Mouse (Mus musculus) erythroblast, embryonic 14.5 days (primary cell): ENCODE measurements around the gene Pip5k1c. TPM values are rescaled to one million over a fixed set of nuclear protein-coding genes. Genes with fewer than 3 reads are reported as not detected.
A peak's percentile ranks its signal among the peaks of the same experiment; 100 is the strongest.

Source experiments
- H3K27me3 ChIP-seq: 2 replicates; pipeline ENCODE4 v1.6.1; 2012; ENCODE audit warnings: inconsistent platforms; ENCODE audit not compliant: control insufficient read depth
- H3K36me3 ChIP-seq: 2 replicates; pipeline ENCODE4 v1.6.1; 2012; ENCODE audit warnings: mild to moderate bottlenecking, inconsistent platforms; ENCODE audit not compliant: control insufficient read depth
- H3K4me1 ChIP-seq: 2 replicates; pipeline ENCODE4 v1.6.1; 2012; ENCODE audit warnings: inconsistent platforms; ENCODE audit not compliant: control insufficient read depth
- H3K4me3 ChIP-seq: replicated peaks from 2 replicates; pipeline ENCODE3; 2012; ENCODE audit warnings: moderate library complexity, mild to moderate bottlenecking, inconsistent platforms
- H3K9me3 ChIP-seq: 2 replicates; pipeline ENCODE4 v1.6.1; 2012; ENCODE audit warnings: low read length, inconsistent platforms, mixed read lengths; ENCODE audit not compliant: control insufficient read depth
- GATA1 ChIP-seq: IDR thresholded peaks from 2 replicates; pipeline ENCODE4 v1.6.1; 2012; ENCODE audit warnings: low read length, inconsistent platforms, mixed read lengths
- TAL1 ChIP-seq: IDR thresholded peaks from 3 replicates; pipeline ENCODE4 v1.6.1; 2012; ENCODE audit warnings: low read length, inconsistent platforms, mixed read lengths
- polyA plus RNA-seq: library from polyadenylated mRNA; stranded (reverse); fragments of >175 nt; gene quantifications from 2 replicates; pipeline ENCODE4 v1.2.3, GENCODE M21; 2012

Gene Pip5k1c
- polyA plus RNA-seq, 1 experiment = 4.5 TPM

DNA sequence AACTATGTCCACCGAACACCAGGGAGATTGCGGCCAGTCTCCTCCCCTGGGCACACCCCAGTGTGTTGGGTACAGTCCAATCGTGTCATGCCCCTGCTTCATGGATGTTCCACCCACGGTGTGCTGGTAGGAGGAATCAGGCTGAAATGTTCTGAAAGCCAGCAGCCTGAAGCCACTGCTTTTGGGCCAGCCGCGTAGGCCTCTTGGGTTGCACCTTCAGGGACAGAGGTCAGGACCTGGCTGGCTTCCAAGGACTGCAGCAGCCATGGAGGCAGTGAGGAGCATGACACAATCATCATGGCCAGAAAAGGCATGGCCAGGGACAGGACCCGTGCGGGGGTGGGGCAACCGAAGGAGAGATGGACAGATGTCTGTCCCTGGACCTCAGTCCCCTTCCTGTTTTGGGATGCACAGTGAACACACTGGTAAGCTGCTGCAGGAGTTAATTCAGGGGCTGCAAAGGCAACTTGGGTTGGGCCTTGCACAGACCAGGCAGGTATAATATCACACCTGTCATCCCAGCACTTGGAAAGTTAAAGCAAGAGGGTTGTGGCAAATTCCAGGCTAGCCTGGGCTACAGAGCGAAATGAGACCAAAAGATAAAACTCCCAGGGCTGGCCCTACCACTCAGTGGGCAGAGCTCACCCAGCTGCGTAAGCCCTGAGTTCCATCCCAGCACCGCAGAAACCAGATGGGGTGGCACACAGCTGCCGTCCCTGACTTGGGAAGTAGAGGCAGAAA lies 26.0 kb downstream of the Pip5k1c start:
- no peaks in the 10 kb centered on the region for H3K27me3 ChIP-seq
- peaks cover 68% of the 10 kb centered on the region for H3K36me3 ChIP-seq
- H3K4me3 ChIP-seq = no peak overlapping the region
- TF ChIP-seq TAL1 (no peak), GATA1 (no peak)
- no peaks in the 10 kb centered on the region for H3K9me3 ChIP-seq
- H3K4me1 ChIP-seq = peaks cover 78% of the 10 kb centered on the region

DNA sequence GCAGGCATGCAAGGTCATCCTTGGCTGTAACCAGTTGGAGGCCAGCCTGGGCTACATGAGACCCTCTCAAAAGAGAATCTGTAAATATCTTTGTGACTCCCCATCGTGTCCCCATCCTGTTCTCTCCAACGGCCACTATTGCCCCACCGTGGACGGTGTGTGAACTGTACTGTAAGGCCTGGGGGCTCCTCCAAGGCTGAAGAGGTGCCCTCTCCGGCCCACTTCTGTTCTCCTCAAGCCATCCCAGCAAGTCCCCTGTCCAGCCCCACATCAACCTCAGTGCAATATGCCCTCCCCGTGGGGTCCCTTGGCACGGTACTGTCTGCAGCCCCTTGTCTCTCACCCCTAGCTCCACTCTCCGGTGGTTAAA lies 26.6 kb downstream of the Pip5k1c start:
- H3K4me3 ChIP-seq = peak overlapping the region; percentile 86
- H3K4me1 ChIP-seq = peaks cover 76% of the 10 kb centered on the region
- no peaks in the 10 kb centered on the region for H3K27me3 ChIP-seq
- peaks cover 68% of the 10 kb centered on the region for H3K36me3 ChIP-seq
- no peak for TF ChIP-seq TAL1
- no peak for TF ChIP-seq GATA1
- H3K9me3 ChIP-seq = no peaks in the 10 kb centered on the region

DNA sequence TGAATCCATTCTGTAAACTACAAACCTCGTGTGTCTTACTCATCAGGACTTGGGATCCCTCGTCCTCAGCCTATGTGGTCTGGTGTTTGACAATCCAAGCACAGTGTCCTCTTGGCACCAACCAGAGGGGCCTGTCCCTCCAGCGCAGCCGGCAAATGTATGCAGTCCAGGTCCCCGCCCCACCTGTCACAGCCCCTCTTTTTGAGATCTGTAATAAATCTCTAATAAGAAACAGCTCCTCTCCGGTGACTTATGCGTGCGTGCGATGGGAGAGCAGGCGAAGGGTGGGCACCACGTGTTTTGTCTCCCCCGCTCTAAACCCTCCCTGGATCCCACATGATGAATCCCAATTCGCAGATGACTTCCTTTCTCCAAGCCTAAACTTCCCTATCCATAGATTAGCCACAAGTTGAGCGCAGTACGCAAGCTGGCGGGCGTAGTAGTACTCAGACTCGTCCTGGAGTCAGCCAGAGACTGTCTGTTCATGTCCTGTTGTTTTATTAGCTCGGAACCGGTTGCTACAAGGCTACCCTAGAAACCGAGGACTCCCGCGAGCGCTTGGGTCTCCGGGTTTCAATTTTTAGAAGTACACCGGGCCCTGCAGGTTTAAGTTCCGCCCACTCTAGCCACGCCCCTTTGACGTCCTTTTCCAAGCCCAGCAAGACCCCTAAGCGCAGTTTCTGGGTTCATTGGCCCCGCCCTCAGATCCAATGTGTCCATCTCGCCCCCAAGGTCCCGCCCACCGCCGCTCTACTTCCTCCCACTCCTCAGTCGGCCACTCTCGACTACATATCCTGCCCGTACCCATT lies 27.2 kb downstream of the Pip5k1c start:
- Histone ChIP-seq H3K4me3 (peak overlapping the region; percentile 86), H3K36me3 (peaks cover 68% of the 10 kb centered on the region), H3K9me3 (no peaks in the 10 kb centered on the region), H3K27me3 (no peaks in the 10 kb centered on the region), H3K4me1 (peaks cover 74% of the 10 kb centered on the region)
- no peak for TF ChIP-seq TAL1
- TF ChIP-seq GATA1 = no peak

DNA sequence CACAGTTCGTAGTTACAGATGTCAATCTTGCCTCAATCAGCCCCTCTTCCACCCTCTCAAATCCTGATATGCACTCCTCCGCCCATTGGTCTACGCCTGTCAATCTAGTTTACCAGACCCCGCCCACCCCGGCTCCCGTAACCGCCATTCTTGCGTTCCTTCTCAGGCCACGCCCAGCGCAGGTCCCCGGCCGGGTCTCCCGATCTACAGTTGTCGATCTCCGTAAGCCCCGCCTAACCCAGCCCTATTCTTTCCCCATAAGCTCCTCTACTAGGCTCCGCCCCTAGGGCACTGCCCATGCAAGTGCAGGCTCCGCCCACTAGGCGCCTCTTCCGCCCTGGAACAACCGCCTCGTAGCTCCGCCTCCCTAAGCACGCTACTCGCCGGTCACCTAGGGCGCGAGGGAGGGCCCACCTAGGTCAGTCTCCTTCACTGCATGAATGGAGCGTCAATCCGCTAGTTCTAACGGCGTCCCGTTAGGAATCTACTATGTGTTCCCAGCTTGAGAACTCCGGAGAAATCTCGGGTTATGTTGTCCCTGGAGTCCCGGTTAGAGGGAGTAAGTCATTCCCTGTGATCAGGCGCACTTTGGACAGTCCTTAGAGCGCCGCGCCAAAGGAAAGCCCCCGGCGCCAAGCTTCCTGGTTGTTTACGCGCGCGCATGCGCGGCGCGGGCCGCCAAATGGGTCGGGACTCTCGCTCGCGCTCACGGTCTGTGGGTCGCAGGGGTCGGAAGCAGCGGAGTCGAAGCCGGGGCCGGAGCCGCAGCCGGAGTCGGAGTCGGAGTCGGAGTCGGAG lies 28.0 kb downstream of the Pip5k1c start, which contains the start of gene Cactin:
Gene Cactin (plus strand): TSS at position 554 of the 798 bp plus-strand sequence.
- Histone ChIP-seq H3K4me1 (peaks cover 74% of the 10 kb centered on the region), H3K36me3 (peaks cover 68% of the 10 kb centered on the region), H3K27me3 (no peaks in the 10 kb centered on the region), H3K9me3 (no peaks in the 10 kb centered on the region), H3K4me3 (peak within 1 kb of the TSS; percentile 86)
- TF ChIP-seq GATA1 (peak; percentile 43), TAL1 (no peak)

DNA sequence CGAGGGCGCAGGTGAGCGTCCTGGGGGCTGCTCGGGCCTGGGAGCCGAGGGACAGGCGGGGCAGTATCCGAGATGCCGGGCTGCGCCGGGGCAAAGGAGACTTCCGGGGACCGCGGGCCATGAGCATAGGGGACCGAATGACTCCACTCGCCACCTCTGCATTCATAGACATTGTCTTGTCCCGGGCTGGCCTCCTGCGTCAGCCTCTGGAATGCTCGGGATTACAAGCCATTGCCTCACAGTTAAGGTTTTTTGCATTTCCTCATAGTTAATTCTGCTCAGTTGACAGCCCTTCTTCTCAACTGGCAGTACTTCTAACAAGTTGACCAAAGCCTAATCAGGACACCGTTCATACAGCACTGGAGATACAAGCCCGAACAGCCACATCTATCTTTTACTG lies 28.7 kb downstream of the Pip5k1c start:
- Histone ChIP-seq H3K36me3 (peaks cover 68% of the 10 kb centered on the region), H3K9me3 (no peaks in the 10 kb centered on the region), H3K4me1 (peaks cover 67% of the 10 kb centered on the region), H3K27me3 (no peaks in the 10 kb centered on the region), H3K4me3 (peak overlapping the region; percentile 86)
- TF ChIP-seq TAL1 (no peak), GATA1 (no peak)

DNA sequence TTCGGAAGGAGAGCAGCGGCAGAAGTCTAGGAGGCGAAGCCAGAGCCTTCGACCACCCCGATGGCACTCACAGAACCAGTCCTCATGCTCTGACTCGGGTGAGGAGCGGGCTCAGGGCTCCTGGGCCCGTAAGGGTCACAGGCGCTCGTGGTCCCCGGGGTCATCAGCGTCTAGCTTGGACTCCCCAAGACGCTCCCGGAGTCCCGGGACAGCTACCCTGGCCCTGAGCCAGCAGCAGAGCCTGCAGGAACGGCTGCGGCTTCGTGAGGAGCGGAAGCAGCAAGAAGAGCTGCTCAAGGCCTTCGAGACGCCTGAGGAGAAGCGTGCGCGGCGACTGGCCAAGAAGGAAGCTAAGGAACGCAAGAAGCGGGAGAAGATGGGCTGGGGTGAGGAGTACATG lies 29.7 kb downstream of the Pip5k1c start:
- Histone ChIP-seq H3K27me3 (no peaks in the 10 kb centered on the region), H3K36me3 (peaks cover 73% of the 10 kb centered on the region), H3K9me3 (no peaks in the 10 kb centered on the region), H3K4me3 (peak overlapping the region; percentile 86), H3K4me1 (peaks cover 63% of the 10 kb centered on the region)
- TF ChIP-seq GATA1 (no peak), TAL1 (no peak)

DNA sequence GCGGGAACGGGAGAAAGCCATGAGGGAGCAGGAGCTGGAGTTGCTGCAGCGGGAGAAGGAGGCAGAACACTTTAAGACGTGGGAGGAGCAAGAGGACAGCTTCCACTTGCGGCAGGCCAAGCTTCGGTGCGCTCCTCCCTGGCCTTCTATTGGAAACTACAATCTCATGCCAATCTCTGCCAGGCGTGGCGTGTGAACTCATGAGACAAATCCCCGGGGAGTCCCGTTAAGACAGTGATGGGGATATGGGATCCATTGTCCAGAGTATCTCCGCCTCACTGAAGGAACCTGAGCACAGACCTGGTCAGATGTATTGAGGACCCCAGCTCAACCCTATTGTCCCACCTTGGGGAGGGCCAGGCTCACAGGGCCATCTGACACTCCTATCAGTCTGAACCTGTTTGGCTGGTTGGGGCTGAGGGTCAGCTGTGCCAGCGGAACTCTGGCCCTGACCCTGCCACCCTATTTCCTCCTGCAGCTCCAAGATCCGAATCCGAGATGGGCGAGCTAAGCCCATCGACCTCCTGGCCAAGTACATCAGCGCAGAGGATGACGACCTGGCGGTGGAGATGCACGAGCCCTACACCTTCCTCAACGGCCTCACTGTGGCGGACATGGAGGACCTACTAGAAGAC lies 30.5 kb downstream of the Pip5k1c start:
- H3K9me3 ChIP-seq = no peaks in the 10 kb centered on the region
- H3K36me3 ChIP-seq = peaks cover 72% of the 10 kb centered on the region
- peak overlapping the region; percentile 86 for H3K4me3 ChIP-seq
- peaks cover 62% of the 10 kb centered on the region for H3K4me1 ChIP-seq
- TF ChIP-seq GATA1 (no peak), TAL1 (no peak)
- H3K27me3 ChIP-seq = no peaks in the 10 kb centered on the region

DNA sequence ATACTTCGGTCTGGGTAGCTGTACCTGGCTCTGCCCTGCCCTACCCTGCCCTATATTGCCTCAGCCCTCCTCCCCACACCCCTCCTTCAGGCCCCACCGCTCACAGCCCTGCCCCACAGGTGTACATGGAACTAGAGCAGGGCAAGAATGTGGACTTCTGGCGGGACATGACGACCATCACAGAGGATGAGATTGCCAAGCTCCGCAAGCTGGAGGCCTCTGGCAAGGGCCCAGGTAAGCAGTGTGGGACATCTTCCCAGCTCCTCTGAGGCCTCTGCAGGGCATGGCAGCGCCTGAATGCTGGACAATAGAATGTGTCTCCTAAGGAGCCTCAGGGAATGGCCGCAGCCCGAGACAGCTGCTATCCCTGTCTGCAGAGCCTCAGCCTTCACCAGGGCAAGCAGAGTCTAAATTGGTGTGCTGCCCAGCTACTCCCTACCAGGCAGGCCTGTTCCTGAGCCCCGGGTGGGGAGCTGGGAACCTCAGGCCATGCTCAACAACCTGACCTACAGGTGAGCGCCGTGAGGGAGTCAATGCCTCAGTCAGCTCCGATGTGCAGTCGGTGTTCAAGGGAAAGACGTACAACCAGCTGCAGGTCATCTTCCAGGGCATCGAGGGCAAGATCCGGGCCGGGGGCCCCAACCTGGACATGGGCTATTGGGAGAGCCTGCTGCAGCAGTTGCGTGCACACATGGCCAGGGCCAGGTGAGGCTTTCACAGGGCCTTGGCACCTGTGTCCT lies 31.2 kb downstream of the Pip5k1c start:
- no peak for TF ChIP-seq TAL1
- TF ChIP-seq GATA1 = no peak
- Histone ChIP-seq H3K9me3 (no peaks in the 10 kb centered on the region), H3K27me3 (no peaks in the 10 kb centered on the region), H3K4me1 (peaks cover 62% of the 10 kb centered on the region), H3K36me3 (peaks cover 72% of the 10 kb centered on the region), H3K4me3 (no peak overlapping the region)
